27 mouse cellular contexts compared by ENCODE assay signal in the genomic region with DNA sequence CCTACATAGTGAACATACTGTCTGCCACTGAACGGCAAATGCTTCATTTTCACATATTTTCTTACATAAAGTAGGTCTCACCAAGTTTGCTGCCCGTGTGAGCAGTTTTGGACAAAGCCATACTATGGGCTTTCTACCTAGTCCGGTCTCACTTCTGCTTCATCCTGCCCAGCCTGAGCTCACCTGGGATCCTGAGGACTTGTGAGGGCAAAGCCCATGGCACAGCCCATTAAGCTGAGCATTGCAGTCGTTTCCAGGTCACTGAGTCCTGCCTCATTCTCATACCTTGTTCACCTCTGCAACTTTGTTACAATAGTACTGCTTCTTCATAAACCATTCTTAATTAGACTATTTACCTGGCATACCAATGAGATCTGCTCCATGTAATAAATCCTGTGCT.
DNase-seq lines count a peak whose midpoint lies in the region; ATAC-seq and TF ChIP-seq lines count a peak whose summit lies in the region.
"Had no signal": no experiment of that assay in that cellular context is flagged by ENCODE, and none has a peak within 500 bp of the region (broad histone marks: within the 10 kb centered on the region; RNA-seq: fewer than 3 reads in every experiment).

No protein-coding gene starts in this region.

- no peaks in the 10 kb centered on the region for H3K9me3 ChIP-seq in kidney, embryonic 16.5 days (ENCODE audit: low read length)
- H3K9me3 ChIP-seq in liver, postnatal 0 days (ENCODE audit: low read length), result no peaks in the 10 kb centered on the region
- H3K9me3 ChIP-seq: forebrain, embryonic 10.5 days; forebrain, embryonic 13.5 days; heart, embryonic 12.5 days; heart, embryonic 15.5 days; hindbrain, embryonic 10.5 days; hindbrain, embryonic 13.5 days had no signal

- no peak for TF ChIP-seq EP300 in liver, postnatal 0 days (IDR thresholded peaks at IDR 0.05; ENCODE audit: low read depth)

- H3K36me3 ChIP-seq in kidney, embryonic 16.5 days (ENCODE audit: insufficient read depth, low read length), result no peaks in the 10 kb centered on the region
- no peaks in the 10 kb centered on the region for H3K36me3 ChIP-seq in liver, postnatal 0 days (replicated peaks; ENCODE audit: insufficient read depth, low read length)
- H3K36me3 ChIP-seq: forebrain, embryonic 10.5 days; heart, embryonic 12.5 days; heart, embryonic 15.5 days; hindbrain, embryonic 10.5 days; hindbrain, embryonic 13.5 days had no signal

- DNase-seq in kidney, adult 11 months, result peak; percentile 31
- no peak for DNase-seq in kidney, adult 18-20 months
- DNase-seq in kidney, adult 9 months, result peak; percentile 28
- peak; percentile 14 to 17 for DNase-seq in kidney, postnatal 36 days
- no peak for DNase-seq in thymus, adult 18-20 months
- DNase-seq in liver, postnatal 0 days, result no peak
- DNase-seq: adrenal gland, adult 8-10 months; adrenal gland, postnatal 25 days; B cell, adult 2 months; cerebellum, adult 11-12 months; cerebellum, adult 8-10 months; cerebellum, postnatal 10 days; cerebellum, postnatal 36 days; embryo, embryonic 11 days; gastrocnemius, postnatal 10 days; gastrocnemius, postnatal 36 days; heart, postnatal 10 days; heart, postnatal 36 days had no signal

- H3K4me3 ChIP-seq in kidney, embryonic 16.5 days (ENCODE audit: low read length), result no peak overlapping the region
- no peak overlapping the region for H3K4me3 ChIP-seq in liver, postnatal 0 days (ENCODE audit: low read depth, low read length)
- H3K4me3 ChIP-seq: forebrain, embryonic 10.5 days; forebrain, embryonic 13.5 days; heart, embryonic 12.5 days; heart, embryonic 15.5 days; hindbrain, embryonic 10.5 days; hindbrain, embryonic 13.5 days had no signal

- no peak overlapping the region for H3K9ac ChIP-seq in kidney, embryonic 16.5 days (replicated peaks; ENCODE audit: low read length)
- H3K9ac ChIP-seq in liver, postnatal 0 days (replicated peaks), result no peak overlapping the region
- H3K9ac ChIP-seq: forebrain, embryonic 13.5 days; heart, embryonic 12.5 days; heart, embryonic 15.5 days; hindbrain, embryonic 13.5 days had no signal

- H3K27ac ChIP-seq in kidney, embryonic 16.5 days (ENCODE audit: low read length), result no peak overlapping the region
- no peak overlapping the region for H3K27ac ChIP-seq in liver, postnatal 0 days (ENCODE audit: low read depth)
- H3K27ac ChIP-seq: forebrain, embryonic 10.5 days; forebrain, embryonic 13.5 days; heart, embryonic 15.5 days; hindbrain, embryonic 10.5 days; hindbrain, embryonic 13.5 days had no signal

- no peaks in the 10 kb centered on the region for H3K27me3 ChIP-seq in kidney, embryonic 16.5 days (ENCODE audit: insufficient read depth, low read length)
- no peaks in the 10 kb centered on the region for H3K27me3 ChIP-seq in liver, postnatal 0 days (ENCODE audit: insufficient read depth, low read length)
- H3K27me3 ChIP-seq: forebrain, embryonic 13.5 days; heart, embryonic 12.5 days; heart, embryonic 15.5 days; hindbrain, embryonic 13.5 days had no signal

- no peak for TF ChIP-seq CTCF in liver, postnatal 0 days (IDR thresholded peaks at IDR 0.05; ENCODE audit: low read depth)

- ATAC-seq in kidney, embryonic 16.5 days (ENCODE audit: low FRiP score, low TSS enrichment), result peak; percentile 35; the same call in 1 of the 2 replicates
- no peak for ATAC-seq in liver, postnatal 0 days
- ATAC-seq: forebrain, embryonic 13.5 days; forebrain, embryonic 16.5 days; hindbrain, embryonic 16.5 days had no signal

- WGBS in kidney, embryonic 16.5 days, result 56% methylated on average over 4 of the region's 4 CpGs
- 73% methylated on average over 4 of the region's 4 CpGs for WGBS in liver, postnatal 0 days (ENCODE audit: insufficient replicate concordance)

- no peaks in the 10 kb centered on the region for H3K4me1 ChIP-seq in kidney, embryonic 16.5 days (ENCODE audit: insufficient read depth, low read length)
- H3K4me1 ChIP-seq in liver, postnatal 0 days (ENCODE audit: insufficient read depth), result no peaks in the 10 kb centered on the region
- H3K4me1 ChIP-seq: forebrain, embryonic 13.5 days; hindbrain, embryonic 13.5 days had no signal

- no peak overlapping the region for H3K4me2 ChIP-seq in kidney, embryonic 16.5 days (replicated peaks; ENCODE audit: low read depth, low read length)
- no peak overlapping the region for H3K4me2 ChIP-seq in liver, postnatal 0 days (ENCODE audit: low read depth, low read length)
- H3K4me2 ChIP-seq: forebrain, embryonic 13.5 days; heart, embryonic 12.5 days; heart, embryonic 15.5 days; hindbrain, embryonic 13.5 days had no signal

Comparison
In these comparisons a context has a peak if more than half of its experiments do, and no peak if none do; other contexts are left out.
1. DNase-seq: peak in kidney, adult 11 months (single experiment), kidney, adult 9 months (single experiment) and kidney, postnatal 36 days (2 of 2); none in kidney, adult 18-20 months (single experiment), thymus, adult 18-20 months (0 of 2) and liver, postnatal 0 days (single experiment).